Mouse (Mus musculus) left cerebral cortex, postnatal 4 days (tissue): ENCODE results near the gene Nwd2. TPM values are rescaled to one million over a fixed set of nuclear protein-coding genes. Genes with fewer than 3 reads are reported as not detected.

Experiments
- DNase-seq: peaks from one replicate; pipeline ENCODE4 v3.0.0-alpha.2; 2022
- intact Hi-C: fragments of 180-260 bp; cut with DNase I; formaldehyde crosslinking; loops from one replicate; pipeline ENCODE4 v1.15.1; 2025
- total RNA-seq, 2 experiments: library from RNA; stranded (reverse); gene quantifications; 2 replicates each; pipeline ENCODE4 v1.2.3; 2021

Nwd2 gene
- 10 to 100 TPM; 71.1 to 80.2 TPM for total RNA-seq

GRCm38 (mm10) chr5:63649070-63649532 lies at the start of gene Nwd2:
Gene Nwd2 (plus strand): TSS chr5:63649102.
- intact Hi-C loops, result loop anchor here (5.0 to 10.0 kb wide), 2 partner anchors 144 to 752 kb away; no protein-coding TSS in a partner anchor
- DNase-seq, result no peak

- DNase-seq, result no peak
- intact Hi-C loops, result no loop called here
Observed at GRCm38 (mm10) chr5:63607447-63607846, 41.5 kb upstream of the Nwd2 start.

- no peak for DNase-seq
- intact Hi-C loops, result no loop called here
Observed at GRCm38 (mm10) chr5:63616792-63617668, 31.9 kb upstream of the Nwd2 start.

- intact Hi-C loops, result no loop called here
Observed at GRCm38 (mm10) chr5:63624123-63624522, 24.8 kb upstream of the Nwd2 start.

GRCm38 (mm10) chr5:63627832-63628530 lies 20.9 kb upstream of the Nwd2 start:
- DNase-seq, result no peak
- intact Hi-C loops, result no loop called here

More at GRCm38 (mm10) chr5:63624123-63624522, 24.8 kb upstream of the Nwd2 start:
- DNase-seq, result no peak

GRCm38 (mm10) chr5:63628531-63628871 lies 20.4 kb upstream of the Nwd2 start:
- DNase-seq, result no peak
- intact Hi-C loops, result no loop called here

GRCm38 (mm10) chr5:63634636-63635035 lies 14.3 kb upstream of the Nwd2 start:
- peak; percentile 19 for DNase-seq
- intact Hi-C loops, result no loop called here

GRCm38 (mm10) chr5:63648187-63648586 lies 715 bp upstream of the Nwd2 start:
- peak; percentile 11 for DNase-seq
- intact Hi-C loops, result loop anchor here (5.0 to 10.0 kb wide), 2 partner anchors 143 to 751 kb away; no protein-coding TSS in a partner anchor

GRCm38 (mm10) chr5:63649533-63650464 lies 897 bp downstream of the Nwd2 start:
- intact Hi-C loops, result loop anchor here (5.0 to 10.0 kb wide), 3 partner anchors 145 to 752 kb away; no protein-coding TSS in a partner anchor
- DNase-seq, result peak; percentile 21

- intact Hi-C loops, result loop anchor here (5.0 kb wide), 1 partner anchor 715 kb away; no protein-coding TSS in a partner anchor
- no peak for DNase-seq
Observed at GRCm38 (mm10) chr5:63651813-63652212, 2.9 kb downstream of the Nwd2 start.

- intact Hi-C loops, result loop anchor here (5.0 kb wide), 1 partner anchor 715 kb away; no protein-coding TSS in a partner anchor
- DNase-seq, result no peak
Observed at GRCm38 (mm10) chr5:63652705-63653104, 3.8 kb downstream of the Nwd2 start.

- no peak for DNase-seq
- intact Hi-C loops, result no loop called here
Observed at GRCm38 (mm10) chr5:63666884-63667283, 18.0 kb downstream of the Nwd2 start.

GRCm38 (mm10) chr5:63675934-63676333 lies 27.0 kb downstream of the Nwd2 start:
- DNase-seq, result no peak
- intact Hi-C loops, result loop anchor here (10.0 kb wide), 1 partner anchor 89 kb away; no protein-coding TSS in a partner anchor

- intact Hi-C loops, result no loop called here
- no peak for DNase-seq
Observed at GRCm38 (mm10) chr5:63689084-63689483, 40.2 kb downstream of the Nwd2 start.

GRCm38 (mm10) chr5:63696784-63697183 lies 47.9 kb downstream of the Nwd2 start:
- DNase-seq, result no peak

GRCm38 (mm10) chr5:63697196-63697595 lies 48.3 kb downstream of the Nwd2 start:
- no peak for DNase-seq
- intact Hi-C loops, result no loop called here

More at GRCm38 (mm10) chr5:63696784-63697183, 47.9 kb downstream of the Nwd2 start:
- intact Hi-C loops, result no loop called here

GRCm38 (mm10) chr5:63728955-63729354 lies 80.1 kb downstream of the Nwd2 start:
- intact Hi-C loops, result no loop called here
- DNase-seq, result no peak

GRCm38 (mm10) chr5:63735521-63735920 lies 86.6 kb downstream of the Nwd2 start:
- DNase-seq, result peak; percentile 7
- intact Hi-C loops, result no loop called here

- intact Hi-C loops, result no loop called here
- DNase-seq, result no peak
Observed at GRCm38 (mm10) chr5:63743426-63743825, 94.5 kb downstream of the Nwd2 start.

- intact Hi-C loops, result no loop called here
- DNase-seq, result no peak
Observed at GRCm38 (mm10) chr5:63748299-63748698, 99.4 kb downstream of the Nwd2 start.
